Mouse (Mus musculus) granulocyte monocyte progenitor cell, adult 5-6 weeks (primary cell): ENCODE measurements around the gene Taz. TPM values are rescaled to one million over a fixed set of nuclear protein-coding genes. Genes with fewer than 3 reads are reported as not detected.

ENCODE experiments used
- total RNA-seq, 2 experiments: library from RNA; stranded (forward) in 1 of 2; stranded (reverse) in 1 of 2; fragments of 200-712, 200-1000 nt in 1 of 2; fragments of >200 nt in 1 of 2; fragmentation: Nextera tagmentation in 1 of 2; gene quantifications; 2 replicates each; pipeline ENCODE4 v1.2.3; 2014 to 2017

Gene Taz
- total RNA-seq, 2 experiments from 2014 or later: 29.2 to 41.0 TPM

Other genes with a start within 250 kb of the Taz start
- not detected in 2 replicates for gene Opn1mw, start 154.4 kb upstream of the Taz start, total RNA-seq (2014; fragmentation: Nextera tagmentation)
- not detected in 2 replicates for gene Opn1mw, start 154.4 kb upstream of the Taz start, total RNA-seq (2017)
- gene Mecp2, start 146.5 kb upstream of the Taz start, total RNA-seq (2014; fragmentation: Nextera tagmentation): 19.9 and 22.6 TPM in 2 replicates
- gene Mecp2, start 146.5 kb upstream of the Taz start, total RNA-seq (2017): 11.6 and 14.6 TPM in 2 replicates
- gene Tex28, start 114.1 kb upstream of the Taz start, total RNA-seq (2014; fragmentation: Nextera tagmentation): not detected in 2 replicates
- not detected in 2 replicates for gene Tex28, start 114.1 kb upstream of the Taz start, total RNA-seq (2017)
- gene Tktl1, start 104.7 kb upstream of the Taz start, total RNA-seq (2014; fragmentation: Nextera tagmentation): not detected in 2 replicates
- not detected in 2 replicates for gene Tktl1, start 104.7 kb upstream of the Taz start, total RNA-seq (2017)
- 292 and 348 TPM in 2 replicates for gene Flna, start 32.1 kb upstream of the Taz start, total RNA-seq (2014; fragmentation: Nextera tagmentation)
- gene Flna, start 32.1 kb upstream of the Taz start, total RNA-seq (2017): 465 and 529 TPM in 2 replicates
- gene Emd, start 27.2 kb upstream of the Taz start, total RNA-seq (2014; fragmentation: Nextera tagmentation): 81.8 and 85.5 TPM in 2 replicates
- gene Emd, start 27.2 kb upstream of the Taz start, total RNA-seq (2017): 71.0 and 75.6 TPM in 2 replicates
- 5,642 and 5,847 TPM in 2 replicates for gene Rpl10, start 11.1 kb upstream of the Taz start, total RNA-seq (2014; fragmentation: Nextera tagmentation)
- gene Rpl10, start 11.1 kb upstream of the Taz start, total RNA-seq (2017): 1,448 and 1,548 TPM in 2 replicates
- 28.6 and 34.8 TPM in 2 replicates for gene Dnase1l1, start 425 bp downstream of the Taz start, total RNA-seq (2014; fragmentation: Nextera tagmentation)
- 5.0 and 9.1 TPM in 2 replicates for gene Dnase1l1, start 425 bp downstream of the Taz start, total RNA-seq (2017)
- gene Atp6ap1, start 15.2 kb downstream of the Taz start, total RNA-seq (2014; fragmentation: Nextera tagmentation): 109 and 114 TPM in 2 replicates
- 127 and 132 TPM in 2 replicates for gene Atp6ap1, start 15.2 kb downstream of the Taz start, total RNA-seq (2017)
- 70.7 and 101 TPM in 2 replicates for gene Gdi1, start 23.1 kb downstream of the Taz start, total RNA-seq (2014; fragmentation: Nextera tagmentation)
- 15.4 and 20.4 TPM in 2 replicates for gene Gdi1, start 23.1 kb downstream of the Taz start, total RNA-seq (2017)
- 42.5 and 46.1 TPM in 2 replicates for gene Fam50a, start 31.1 kb downstream of the Taz start, total RNA-seq (2014; fragmentation: Nextera tagmentation)
- gene Fam50a, start 31.1 kb downstream of the Taz start, total RNA-seq (2017): 50.3 and 59.5 TPM in 2 replicates
- gene Plxna3, start 47.2 kb downstream of the Taz start, total RNA-seq (2014; fragmentation: Nextera tagmentation): 3.7 and 6.3 TPM in 2 replicates
- 2.5 and 2.6 TPM in 2 replicates for gene Plxna3, start 47.2 kb downstream of the Taz start, total RNA-seq (2017)
- gene Lage3, start 71.7 kb downstream of the Taz start, total RNA-seq (2014; fragmentation: Nextera tagmentation): 72.4 and 93.2 TPM in 2 replicates
- 23.5 and 28.4 TPM in 2 replicates for gene Lage3, start 71.7 kb downstream of the Taz start, total RNA-seq (2017)
- gene Ubl4a, start 91.3 kb downstream of the Taz start, total RNA-seq (2014; fragmentation: Nextera tagmentation): 49.7 and 50.3 TPM in 2 replicates
- 15.8 and 17.3 TPM in 2 replicates for gene Ubl4a, start 91.3 kb downstream of the Taz start, total RNA-seq (2017)
- gene Slc10a3, start 91.4 kb downstream of the Taz start, total RNA-seq (2014; fragmentation: Nextera tagmentation): 32.0 and 39.6 TPM in 2 replicates
- gene Slc10a3, start 91.4 kb downstream of the Taz start, total RNA-seq (2017): 12.8 and 18.3 TPM in 2 replicates
- gene Fam3a, start 111.4 kb downstream of the Taz start, total RNA-seq (2014; fragmentation: Nextera tagmentation): 8.8 and 21.1 TPM in 2 replicates
- 12.3 and 14.7 TPM in 2 replicates for gene Fam3a, start 111.4 kb downstream of the Taz start, total RNA-seq (2017)
- gene Ikbkg, start 111.4 kb downstream of the Taz start, total RNA-seq (2014; fragmentation: Nextera tagmentation): 13.1 and 23.7 TPM in 2 replicates
- 23.1 and 57.0 TPM in 2 replicates for gene Ikbkg, start 111.4 kb downstream of the Taz start, total RNA-seq (2017)
- gene G6pdx, start 147.3 kb downstream of the Taz start, total RNA-seq (2014; fragmentation: Nextera tagmentation): 164 and 168 TPM in 2 replicates
- gene G6pdx, start 147.3 kb downstream of the Taz start, total RNA-seq (2017): 120 and 126 TPM in 2 replicates
- gene Gm6880, start 199.5 kb downstream of the Taz start, total RNA-seq (2014; fragmentation: Nextera tagmentation): not detected in 2 replicates
- gene Gm6880, start 199.5 kb downstream of the Taz start, total RNA-seq (2017): not detected in 2 replicates